Mouse (Mus musculus) megakaryocyte, embryonic 14.5 days (primary cell): ENCODE measurements around the gene Bag3. TPM values are rescaled to one million over a fixed set of nuclear protein-coding genes. Genes with fewer than 3 reads are reported as not detected.

ENCODE experiments used
- H3K27me3 ChIP-seq: replicated peaks from 2 replicates; pipeline ENCODE3; 2012; ENCODE audit warnings: inconsistent platforms
- H3K36me3 ChIP-seq: replicated peaks from 2 replicates; pipeline ENCODE3; 2012; ENCODE audit warnings: low read length, inconsistent platforms, mixed read lengths
- H3K4me1 ChIP-seq: 2 replicates; pipeline ENCODE4 v1.6.1; 2012; ENCODE audit warnings: inconsistent platforms
- H3K4me3 ChIP-seq: replicated peaks from 2 replicates; pipeline ENCODE3; 2012; ENCODE audit warnings: moderate library complexity, mild to moderate bottlenecking, inconsistent platforms
- H3K9me3 ChIP-seq: 2 replicates; pipeline ENCODE4 v1.6.1; 2012; ENCODE audit warnings: inconsistent platforms
- FLI1 ChIP-seq: IDR thresholded peaks from 2 replicates; pipeline ENCODE4 v1.6.1; 2012; ENCODE audit warnings: low read length, inconsistent platforms, mixed read lengths
- GATA1 ChIP-seq: IDR thresholded peaks from 3 replicates; pipeline ENCODE4 v1.6.1; 2012; ENCODE audit warnings: mixed read lengths, low read length, inconsistent platforms, borderline replicate concordance
- polyA plus RNA-seq: library from polyadenylated mRNA; stranded (reverse); fragments of >175 nt; gene quantifications from 2 replicates; pipeline ENCODE4 v1.2.3, GENCODE M21; 2012; ENCODE audit warnings: low replicate concordance; ENCODE audit not compliant: insufficient read depth

The Bag3 gene
- 42.5 and 84.5 TPM in 2 replicates for polyA plus RNA-seq

DNA sequence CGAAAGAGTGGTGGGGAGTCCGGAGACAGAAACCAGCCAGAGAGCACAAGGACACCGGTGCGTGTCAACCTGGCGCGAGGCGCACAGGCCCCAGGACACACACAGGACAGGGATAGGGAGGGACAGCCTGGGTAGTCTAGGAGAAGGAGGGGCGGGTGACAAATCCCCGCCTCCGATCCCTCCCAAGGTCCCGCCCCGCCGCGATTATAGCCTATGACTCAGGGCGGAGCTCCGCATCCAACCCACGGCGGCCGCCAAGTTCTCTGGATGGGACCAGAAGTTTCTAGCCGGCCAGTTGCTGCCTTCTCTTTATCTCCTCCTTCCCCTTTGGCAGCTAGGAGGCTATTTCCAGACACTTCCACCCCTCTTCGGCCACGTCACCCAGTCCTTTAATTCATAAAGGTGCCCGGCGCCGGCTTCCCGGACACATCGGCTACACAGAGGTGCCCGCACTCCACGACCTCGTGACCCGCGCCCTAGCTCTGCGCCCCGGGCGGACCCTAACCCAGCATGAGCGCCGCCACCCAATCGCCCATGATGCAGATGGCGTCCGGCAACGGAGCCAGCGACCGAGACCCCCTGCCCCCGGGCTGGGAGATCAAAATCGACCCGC lies at the start of gene Bag3:
TSS of gene Bag3 (plus strand) at position 268 of the 613 bp plus-strand sequence.
- H3K4me3 ChIP-seq, result peak within 1 kb of the TSS; percentile 98
- TF ChIP-seq FLI1 (no peak), GATA1 (no peak)
- peaks cover 4% of the 10 kb centered on the region for H3K36me3 ChIP-seq
- peaks cover 40% of the 10 kb centered on the region for H3K4me1 ChIP-seq
- H3K9me3 ChIP-seq, result no peaks in the 10 kb centered on the region
- H3K27me3 ChIP-seq, result peaks cover 11% of the 10 kb centered on the region

DNA sequence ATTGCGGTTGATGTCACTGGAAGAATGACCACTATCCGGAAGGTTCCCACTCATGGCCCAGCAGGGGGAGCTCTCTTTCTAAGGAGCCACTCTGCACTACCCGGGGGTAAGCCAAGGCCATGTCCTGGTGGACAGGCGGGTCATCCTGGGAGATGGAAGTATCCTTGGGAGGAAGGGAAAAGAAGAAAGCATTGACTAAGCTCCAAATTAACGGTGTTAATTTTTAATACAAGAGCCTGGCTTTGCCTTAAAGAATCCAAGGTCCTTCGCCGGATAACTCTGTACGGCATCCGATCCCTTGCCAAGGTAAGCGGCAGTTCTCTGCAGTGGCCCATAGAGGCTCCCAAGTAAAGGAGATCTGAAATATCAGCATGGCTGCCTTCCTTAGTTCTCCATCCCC lies 49.1 kb upstream of the Bag3 start:
- no peaks in the 10 kb centered on the region for H3K36me3 ChIP-seq
- no peak for TF ChIP-seq FLI1
- TF ChIP-seq GATA1, result no peak
- peaks cover 13% of the 10 kb centered on the region for H3K4me1 ChIP-seq

DNA sequence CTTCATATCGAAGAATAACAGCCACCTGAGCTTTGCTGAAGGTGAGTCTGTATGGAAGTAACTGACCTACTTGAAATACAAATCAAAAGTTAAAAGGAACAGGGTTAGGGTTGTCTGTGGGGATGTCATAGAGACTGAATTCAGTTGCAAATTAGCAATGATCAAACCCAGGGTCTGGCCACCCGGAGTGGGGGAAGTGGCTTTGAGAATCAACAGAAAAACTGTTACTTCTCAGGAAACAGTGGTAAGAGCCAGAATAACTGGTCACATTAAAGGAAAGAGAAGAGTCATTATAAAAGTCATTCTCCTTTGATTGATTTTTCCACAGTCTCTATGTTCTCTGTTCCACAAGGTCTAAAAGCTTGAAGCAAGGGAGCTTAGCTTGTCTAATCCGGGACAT lies 34.4 kb upstream of the Bag3 start:
- Histone ChIP-seq H3K9me3 (peaks cover 39% of the 10 kb centered on the region), H3K27me3 (no peaks in the 10 kb centered on the region), H3K36me3 (peaks cover 2% of the 10 kb centered on the region), H3K4me1 (peaks cover under 1% of the 10 kb centered on the region; the same call in 1 of the 2 replicates), H3K4me3 (no peak overlapping the region)
- TF ChIP-seq FLI1 (no peak), GATA1 (no peak)

More for the DNA sequence above, 49.1 kb upstream of the Bag3 start:
- H3K27me3 ChIP-seq, result peaks cover 4% of the 10 kb centered on the region
- H3K4me3 ChIP-seq, result no peak overlapping the region
- H3K9me3 ChIP-seq, result peaks cover 7% of the 10 kb centered on the region; the same call in 1 of the 2 replicates

DNA sequence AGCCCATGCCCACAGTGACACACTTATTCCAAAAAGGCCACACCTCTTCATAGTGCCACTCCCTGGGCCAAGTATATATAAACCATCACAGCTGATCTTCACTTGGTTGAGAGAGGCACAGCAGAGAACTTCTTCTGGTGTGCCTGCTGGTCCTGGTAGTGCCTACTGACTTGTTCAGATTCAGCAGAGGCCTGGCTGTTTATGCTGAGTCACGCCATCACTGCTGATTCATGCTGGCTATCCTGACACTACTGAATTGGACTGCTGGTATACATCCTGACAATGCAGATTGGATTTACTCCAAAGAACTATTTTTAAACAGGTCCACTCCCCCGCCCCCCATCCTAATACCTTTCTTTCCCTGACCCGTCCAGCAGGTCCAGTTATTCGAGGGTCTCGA lies 28.9 kb upstream of the Bag3 start:
- no peak for TF ChIP-seq FLI1
- Histone ChIP-seq H3K4me3 (no peak overlapping the region), H3K27me3 (peaks cover 7% of the 10 kb centered on the region), H3K4me1 (peaks cover 13% of the 10 kb centered on the region), H3K9me3 (peaks cover 11% of the 10 kb centered on the region), H3K36me3 (no peaks in the 10 kb centered on the region)

DNA sequence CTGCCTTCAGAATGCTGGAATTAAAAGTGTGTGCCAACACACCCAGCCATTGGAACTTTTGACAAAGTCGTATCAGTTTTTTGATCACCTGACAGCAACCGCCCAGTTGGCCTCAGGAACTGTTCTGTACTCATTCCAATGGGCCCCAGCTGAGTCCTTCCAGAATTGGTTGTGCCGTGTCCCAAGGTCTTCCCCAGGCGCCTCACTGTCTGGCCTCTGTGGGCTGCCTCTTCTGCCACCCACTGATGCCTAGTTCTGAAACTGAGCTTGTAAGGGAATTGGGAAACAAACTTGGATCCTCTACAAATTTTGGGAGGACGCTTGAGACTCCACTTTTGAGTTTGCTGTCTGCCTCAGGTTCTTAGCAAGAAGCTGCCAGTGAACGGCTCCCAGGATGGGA lies 23.6 kb upstream of the Bag3 start:
- Histone ChIP-seq H3K4me1 (peaks cover 5% of the 10 kb centered on the region), H3K36me3 (no peaks in the 10 kb centered on the region), H3K4me3 (no peak overlapping the region), H3K9me3 (peaks cover 14% of the 10 kb centered on the region), H3K27me3 (peaks cover 21% of the 10 kb centered on the region)
- TF ChIP-seq GATA1, result no peak
- TF ChIP-seq FLI1, result no peak

DNA sequence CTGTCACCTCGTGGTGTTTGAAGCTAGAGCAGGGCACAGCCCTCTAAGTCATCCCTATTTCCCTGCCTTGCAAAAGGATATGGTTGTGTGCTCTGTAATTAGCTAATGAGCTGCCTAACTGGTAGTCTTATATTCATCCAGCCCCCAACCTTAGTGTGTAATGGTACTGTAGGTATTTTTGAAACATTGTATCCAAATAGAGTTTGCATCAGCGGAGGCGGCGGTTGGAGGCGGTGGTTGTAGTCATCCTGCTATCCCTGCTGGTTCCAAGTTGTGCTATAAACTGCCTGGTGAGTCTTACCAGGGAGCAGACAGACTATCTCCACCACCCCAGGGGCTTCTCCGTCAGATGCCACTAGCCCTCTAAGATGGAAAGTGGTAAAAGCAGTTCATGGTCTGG lies 19.3 kb upstream of the Bag3 start:
- H3K27me3 ChIP-seq, result peaks cover 28% of the 10 kb centered on the region
- H3K4me3 ChIP-seq, result no peak overlapping the region
- TF ChIP-seq FLI1, result no peak
- no peak for TF ChIP-seq GATA1
- H3K9me3 ChIP-seq, result peaks cover 4% of the 10 kb centered on the region; the same call in 1 of the 2 replicates
- no peaks in the 10 kb centered on the region for H3K4me1 ChIP-seq
- no peaks in the 10 kb centered on the region for H3K36me3 ChIP-seq

DNA sequence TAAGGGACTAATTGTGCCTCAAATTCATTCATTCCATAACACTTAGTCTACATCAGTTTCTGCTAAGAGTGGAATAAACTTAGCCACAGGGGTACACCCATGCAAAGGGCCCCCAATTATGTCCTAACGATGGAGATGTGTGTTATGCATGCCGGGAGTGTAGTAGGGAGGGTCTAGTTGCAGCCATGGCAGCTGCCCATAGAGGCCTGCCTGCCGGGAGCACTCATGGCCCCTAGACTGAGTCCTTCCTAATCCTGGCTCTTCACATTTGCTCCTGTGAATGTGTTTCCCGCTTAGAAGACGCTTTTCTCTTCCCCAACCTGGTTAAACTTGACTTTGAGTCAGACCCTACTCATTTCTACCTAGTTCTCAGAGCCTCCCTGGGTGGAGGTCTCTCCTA lies 11.5 kb upstream of the Bag3 start:
- no peaks in the 10 kb centered on the region for H3K9me3 ChIP-seq
- peaks cover 35% of the 10 kb centered on the region for H3K4me1 ChIP-seq
- TF ChIP-seq FLI1 (no peak), GATA1 (no peak)
- H3K36me3 ChIP-seq, result no peaks in the 10 kb centered on the region
- H3K27me3 ChIP-seq, result peaks cover 18% of the 10 kb centered on the region
- H3K4me3 ChIP-seq, result no peak overlapping the region

DNA sequence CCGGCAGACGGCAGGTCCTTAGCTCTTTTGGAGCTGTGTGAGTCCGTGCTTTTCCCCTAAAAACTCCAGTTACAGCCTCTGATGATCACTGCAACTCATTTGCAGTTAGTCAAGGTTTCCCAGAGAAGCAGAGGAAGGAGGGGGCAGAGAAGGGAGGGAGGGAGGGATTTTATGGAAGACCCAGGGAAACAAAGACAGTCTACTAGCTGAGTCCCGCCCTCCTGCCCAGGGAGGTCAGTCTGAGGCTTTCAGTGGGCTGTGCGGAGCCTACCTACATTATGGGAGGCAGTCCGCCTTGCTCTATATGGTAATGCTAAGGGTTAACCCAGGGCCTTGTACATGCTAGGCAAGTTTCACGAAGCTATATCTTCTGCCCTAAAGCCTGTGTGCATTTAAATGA lies 9.9 kb upstream of the Bag3 start:
- peaks cover 18% of the 10 kb centered on the region for H3K27me3 ChIP-seq
- H3K4me3 ChIP-seq, result no peak overlapping the region
- H3K9me3 ChIP-seq, result no peaks in the 10 kb centered on the region
- peaks cover 42% of the 10 kb centered on the region for H3K4me1 ChIP-seq
- no peaks in the 10 kb centered on the region for H3K36me3 ChIP-seq
- TF ChIP-seq GATA1 (no peak), FLI1 (no peak)

DNA sequence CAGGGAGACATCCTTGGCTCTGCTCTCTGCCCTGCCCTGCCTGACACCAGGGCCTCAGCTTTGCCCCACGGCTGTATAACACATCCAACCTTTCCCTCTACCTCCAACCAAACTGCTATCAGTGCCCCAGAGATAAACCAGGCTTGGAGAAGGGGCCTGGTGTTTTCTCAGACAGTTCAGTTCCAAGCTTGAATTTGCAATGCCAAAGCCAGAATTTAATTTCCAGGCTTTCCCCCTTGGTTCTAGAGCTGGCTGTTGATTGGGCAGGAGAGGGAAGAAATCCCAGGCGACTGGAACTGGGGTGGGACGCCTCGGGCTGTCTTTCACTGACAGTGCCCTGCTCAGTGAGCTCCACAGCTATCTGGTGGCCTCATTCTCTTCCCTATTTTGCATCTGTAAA lies 9.1 kb upstream of the Bag3 start:
- peaks cover 16% of the 10 kb centered on the region for H3K27me3 ChIP-seq
- H3K9me3 ChIP-seq, result no peaks in the 10 kb centered on the region
- TF ChIP-seq GATA1, result no peak
- TF ChIP-seq FLI1, result no peak
- no peak overlapping the region for H3K4me3 ChIP-seq
- H3K4me1 ChIP-seq, result peaks cover 42% of the 10 kb centered on the region
- no peaks in the 10 kb centered on the region for H3K36me3 ChIP-seq

DNA sequence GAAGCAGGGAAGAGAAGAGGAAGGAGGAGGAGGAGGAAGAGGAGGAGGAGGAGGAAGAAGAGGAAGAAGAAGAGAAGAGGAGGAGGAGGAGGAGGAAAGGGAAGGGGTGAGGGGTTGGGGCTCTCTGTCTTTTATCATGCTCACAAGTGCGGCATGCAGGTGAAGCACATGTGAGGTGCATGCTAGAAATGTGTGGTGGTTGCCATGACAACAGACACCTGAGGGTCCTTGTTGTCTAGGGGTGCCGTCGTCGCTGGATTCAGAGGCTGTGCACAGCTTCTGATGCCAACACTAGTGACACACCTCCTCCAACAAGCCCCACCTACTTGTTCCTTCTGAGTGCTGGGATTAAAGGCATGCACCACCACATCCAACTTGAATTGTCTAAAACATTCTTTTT lies 7.1 kb upstream of the Bag3 start:
- TF ChIP-seq FLI1 (no peak), GATA1 (no peak)
- H3K36me3 ChIP-seq, result no peaks in the 10 kb centered on the region
- no peaks in the 10 kb centered on the region for H3K9me3 ChIP-seq
- peaks cover 42% of the 10 kb centered on the region for H3K4me1 ChIP-seq
- H3K27me3 ChIP-seq, result peaks cover 25% of the 10 kb centered on the region
- H3K4me3 ChIP-seq, result peak overlapping the region; percentile 59
